Mouse (Mus musculus) G1E (cell line): ENCODE results near the gene Nphs2.

Source experiments
- CTCF ChIP-seq: IDR thresholded peaks from 2 replicates; pipeline ENCODE4 v1.5.1; 2012; ENCODE audit warnings: low read depth, low read length, inconsistent platforms, mixed read lengths
- GATA1 ChIP-seq: IDR thresholded peaks from 2 replicates; pipeline ENCODE4 v1.6.1; 2012; ENCODE audit warnings: borderline replicate concordance, low read length, inconsistent platforms, mixed read lengths
- GATA2 ChIP-seq: IDR thresholded peaks from 2 replicates; pipeline ENCODE4 v1.6.1; 2012; ENCODE audit warnings: low read depth, low read length, inconsistent platforms, borderline replicate concordance
- POLR2AphosphoS5 ChIP-seq: IDR thresholded peaks from 2 replicates; pipeline ENCODE4 v1.6.1; 2012; ENCODE audit warnings: low read depth, low read length, inconsistent platforms; ENCODE audit not compliant: insufficient replicate concordance
- TAL1 ChIP-seq: conservative IDR thresholded peaks from 2 replicates; pipeline ENCODE4 v1.6.1; 2012; ENCODE audit warnings: low read depth, low read length, inconsistent platforms, mixed read lengths

- TF ChIP-seq CTCF (no peak), GATA2 (no peak), POLR2AphosphoS5 (no peak), TAL1 (no peak), GATA1 (no peak)
These were observed 30.3 kb downstream of the Nphs2 start for GRCm38 (mm10) chr1:156340847-156341246.
